Mouse (Mus musculus): Measurements from ENCODE around the gene Slc38a8.

GRCm38 (mm10) chr8:119439424-119439823, 62.1 kb downstream of the Slc38a8 start:
- no peak for TF ChIP-seq CTCF (conservative IDR thresholded peaks at IDR 0.05; ENCODE audit: insufficient read depth, insufficient read length, low read depth, low read length)
- TF ChIP-seq POLR2A (IDR thresholded peaks at IDR 0.05; ENCODE audit: low read depth, low read length): no peak
